Mouse (Mus musculus) lung, postnatal 25 days (tissue): ENCODE measurements around the gene Pepd.
"Not testable (repeated sequence)": the region's sequence is repeated elsewhere in the genome, so short reads cannot be mapped to it uniquely, and the experiment has no call there.

ENCODE experiments used
- DNase-seq: peaks from one replicate; pipeline ENCODE4 v3.0.0; 2022; ENCODE audit warnings: low spot score

The Pepd gene

DNA sequence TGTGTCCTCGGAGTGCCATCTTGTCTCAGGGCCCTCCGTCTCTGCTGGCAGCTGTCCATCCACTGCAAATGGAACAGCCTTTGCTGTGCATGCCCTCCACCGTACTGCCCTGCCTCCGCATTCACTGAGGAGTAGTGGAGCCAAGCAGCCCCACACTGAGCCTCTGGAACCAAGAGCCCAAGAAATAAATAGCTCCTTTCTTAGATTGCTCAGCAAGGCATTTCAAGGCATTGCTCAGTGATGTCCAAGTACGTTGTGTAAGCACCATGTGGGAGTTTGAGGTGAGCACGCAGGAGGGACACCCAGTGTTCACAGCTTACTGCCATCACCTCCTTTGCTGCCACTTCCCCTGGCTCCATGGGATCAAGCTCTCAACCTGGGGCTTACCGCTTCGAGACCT lies 20.5 kb downstream of the Pepd start:
- no peak for DNase-seq

DNA sequence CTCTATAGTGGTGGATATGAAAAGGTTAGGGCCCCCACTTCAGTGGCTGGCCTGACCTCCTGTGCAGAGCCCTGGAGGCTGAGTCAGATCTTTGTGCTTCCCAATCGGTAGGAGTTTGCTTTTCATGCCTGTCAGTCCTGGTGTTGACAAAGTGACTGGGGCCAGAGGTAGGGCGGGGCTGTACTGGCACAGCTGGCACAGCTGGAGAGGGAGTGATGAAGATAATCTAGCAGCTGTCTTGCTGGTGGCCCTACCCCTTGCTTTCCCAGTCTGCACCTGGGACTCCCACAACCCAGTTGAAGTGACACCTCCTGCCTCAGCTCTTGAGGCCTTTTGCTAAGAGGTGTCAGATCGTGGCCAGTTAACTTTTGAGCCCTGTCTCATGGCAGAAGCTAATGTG lies 21.0 kb downstream of the Pepd start:
- no peak for DNase-seq

DNA sequence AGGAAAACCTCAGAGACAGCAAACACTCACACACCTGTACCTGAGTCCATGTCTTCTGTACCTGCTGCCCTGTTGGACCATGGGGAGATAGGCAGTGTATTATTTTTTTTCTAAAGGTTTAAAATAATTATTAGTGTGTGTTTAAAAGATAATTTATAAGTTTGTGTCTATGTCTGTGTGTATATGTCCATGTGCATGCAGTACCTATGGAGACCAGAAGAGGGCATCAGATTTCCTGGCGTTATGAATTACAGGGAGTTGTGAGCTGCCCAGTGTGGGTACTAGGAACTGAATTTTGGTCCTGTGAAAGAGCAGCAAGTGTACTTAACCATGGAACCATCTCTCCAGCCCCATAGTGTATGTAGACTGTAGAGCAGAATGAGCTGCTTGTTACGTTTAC lies 24.2 kb downstream of the Pepd start:
- DNase-seq: no peak

DNA sequence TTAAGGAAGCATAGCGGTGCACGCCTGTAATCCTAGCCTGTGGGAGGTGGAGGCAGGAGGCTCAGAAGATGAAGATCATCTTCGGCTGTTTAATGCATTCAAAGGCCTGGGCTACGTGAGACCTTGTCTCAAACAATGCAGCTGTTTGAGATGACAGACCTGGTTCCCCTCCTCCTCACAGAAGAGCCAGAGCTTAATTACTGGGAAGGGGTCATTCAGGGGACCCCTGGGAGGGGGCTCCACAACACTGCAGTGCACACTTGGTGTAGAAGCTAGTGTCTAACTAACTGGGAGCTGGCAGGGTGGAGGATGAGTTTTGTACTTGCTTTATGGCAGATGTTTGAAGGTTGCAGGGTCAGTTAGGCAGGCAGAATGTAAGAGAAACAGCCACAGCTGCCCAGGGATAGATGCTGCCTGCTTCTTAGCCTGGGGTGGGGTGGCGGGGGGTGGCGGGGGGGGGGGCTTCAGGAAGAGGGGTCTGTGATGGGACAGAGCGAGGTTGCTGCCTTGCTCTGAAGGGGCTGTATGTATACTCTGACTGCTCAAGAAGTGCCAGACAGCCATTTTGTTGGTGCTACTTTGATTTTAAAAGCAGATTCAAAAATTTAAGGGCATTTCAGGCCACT lies 26.6 kb downstream of the Pepd start:
- DNase-seq: no peak

DNA sequence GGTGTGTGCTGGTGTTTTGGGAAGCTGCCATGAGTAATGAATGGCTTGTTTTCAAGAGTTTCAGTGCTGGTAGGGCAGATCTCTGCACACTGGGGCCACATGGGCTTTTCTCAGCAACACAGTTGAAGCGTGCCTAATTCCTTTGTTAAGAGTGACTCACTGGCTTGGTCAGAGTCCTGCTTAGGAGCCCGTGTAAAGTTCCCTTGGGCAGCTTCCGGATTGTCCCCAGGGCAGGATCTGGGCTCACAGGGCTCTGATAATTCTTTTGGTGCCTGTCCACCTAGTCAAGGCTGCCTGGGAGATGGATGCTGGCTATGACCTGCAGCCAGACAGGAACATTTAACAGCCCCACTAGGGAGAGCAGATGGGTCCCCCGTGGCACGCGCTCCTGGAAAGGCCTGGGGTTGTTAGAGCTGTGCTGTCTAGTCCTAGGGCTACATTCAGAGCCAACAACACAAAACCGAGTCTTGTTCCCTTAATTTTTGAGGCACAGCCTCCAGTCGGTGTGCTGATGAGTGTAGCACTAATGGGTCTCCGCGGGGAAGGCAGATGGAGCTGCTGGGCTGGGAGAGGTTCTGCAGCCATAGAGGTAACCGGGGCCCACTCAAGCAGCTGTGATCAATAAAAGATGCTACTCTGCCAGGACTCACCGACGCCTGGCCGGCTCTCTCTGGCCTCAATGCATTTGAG lies 27.2 kb downstream of the Pepd start:
- peak; percentile 18 for DNase-seq

DNA sequence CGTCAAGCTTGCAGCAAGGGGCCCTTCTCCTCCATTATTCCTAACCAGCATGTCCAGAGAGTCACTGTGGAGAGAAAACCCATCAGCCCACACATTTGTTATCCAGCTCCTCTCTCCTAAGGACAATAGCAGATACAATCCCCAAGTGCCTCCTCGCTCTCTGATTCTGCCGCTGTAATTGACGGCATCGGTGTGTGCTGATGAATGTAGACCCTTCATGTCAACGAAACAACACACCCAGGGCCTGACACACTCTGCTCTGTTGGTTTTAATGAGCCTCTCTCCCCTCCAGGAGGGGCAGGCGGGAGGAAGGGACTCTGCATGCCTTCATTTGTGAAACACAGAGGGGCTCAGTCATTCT lies 27.8 kb downstream of the Pepd start:
- DNase-seq: no peak

DNA sequence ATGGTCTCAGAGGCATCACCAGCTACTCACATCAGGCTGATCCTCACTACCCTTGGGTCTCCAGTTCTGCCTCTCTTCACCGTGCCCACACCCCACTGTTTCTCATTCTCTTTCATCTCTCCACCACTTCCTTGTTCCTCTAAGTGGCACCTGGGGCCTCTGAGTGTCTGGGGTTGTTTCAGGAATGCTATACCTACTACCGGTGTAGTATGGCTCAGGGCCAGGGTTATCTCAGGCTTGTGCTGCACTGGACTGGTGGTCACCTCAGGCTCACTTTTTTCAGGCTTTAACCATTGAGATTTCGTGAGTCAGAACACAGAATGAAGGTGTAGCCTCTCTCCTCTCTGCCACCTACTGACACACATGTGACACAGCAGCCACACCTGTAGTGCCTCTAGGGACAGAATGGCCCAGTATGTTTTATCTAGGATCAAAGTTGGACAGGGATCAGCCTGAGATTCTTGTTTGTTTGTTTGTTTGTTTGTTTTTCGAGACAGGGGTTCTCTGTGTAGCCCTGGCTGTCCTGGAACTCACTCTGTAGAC lies 31.5 kb downstream of the Pepd start:
- DNase-seq: no peak

DNA sequence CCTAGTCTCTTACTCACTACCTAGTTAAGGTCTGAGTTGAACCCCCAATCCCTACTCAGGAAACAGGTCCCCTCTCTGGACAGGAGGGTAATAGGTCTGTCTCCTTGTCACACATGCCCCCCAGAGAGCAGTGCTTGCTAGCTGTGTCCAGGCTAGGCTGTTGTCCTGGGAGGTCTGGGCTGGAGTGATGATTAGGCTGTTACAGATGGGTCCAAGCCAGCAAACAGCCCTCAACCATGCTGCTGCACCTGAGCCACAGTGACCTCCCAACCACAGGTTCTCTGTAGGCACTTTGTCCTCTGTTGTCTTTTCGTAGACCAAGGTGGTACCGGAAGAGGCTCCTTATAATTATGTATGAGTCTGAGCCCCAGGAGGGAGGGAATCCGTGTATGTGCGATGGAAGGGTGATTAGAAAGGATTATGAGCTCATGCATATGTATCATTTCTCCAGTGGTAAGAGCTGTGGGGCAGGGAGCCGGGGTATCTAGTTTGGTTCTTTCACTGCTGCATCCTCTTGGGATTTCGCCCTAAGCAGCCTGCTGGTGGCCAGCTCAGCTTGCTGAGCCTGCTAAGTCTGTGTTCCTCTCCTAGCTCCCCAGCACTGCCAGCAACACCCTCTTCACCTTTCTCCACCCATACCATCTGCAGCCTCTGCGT lies 34.2 kb downstream of the Pepd start:
- DNase-seq: no peak

DNA sequence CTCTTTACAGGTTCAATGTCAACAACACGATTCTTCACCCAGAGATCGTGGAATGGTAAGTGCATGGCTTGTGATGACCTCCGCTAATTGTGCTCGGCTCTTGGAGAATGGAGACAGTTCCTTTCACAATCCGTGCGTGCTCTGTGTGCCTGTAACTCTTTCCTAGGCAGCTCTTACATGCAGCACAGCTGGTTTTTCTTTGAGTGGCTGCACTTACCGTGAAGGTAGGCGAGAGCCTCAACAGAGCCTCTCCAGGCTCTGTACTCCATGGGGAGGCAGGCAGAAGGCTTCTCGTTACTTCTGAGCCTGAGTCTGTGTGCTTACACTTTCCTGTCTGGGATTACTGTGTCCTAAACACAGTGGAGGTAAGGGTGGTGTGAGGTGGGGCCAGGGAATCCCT lies 42.4 kb downstream of the Pepd start:
- no peak for DNase-seq

DNA sequence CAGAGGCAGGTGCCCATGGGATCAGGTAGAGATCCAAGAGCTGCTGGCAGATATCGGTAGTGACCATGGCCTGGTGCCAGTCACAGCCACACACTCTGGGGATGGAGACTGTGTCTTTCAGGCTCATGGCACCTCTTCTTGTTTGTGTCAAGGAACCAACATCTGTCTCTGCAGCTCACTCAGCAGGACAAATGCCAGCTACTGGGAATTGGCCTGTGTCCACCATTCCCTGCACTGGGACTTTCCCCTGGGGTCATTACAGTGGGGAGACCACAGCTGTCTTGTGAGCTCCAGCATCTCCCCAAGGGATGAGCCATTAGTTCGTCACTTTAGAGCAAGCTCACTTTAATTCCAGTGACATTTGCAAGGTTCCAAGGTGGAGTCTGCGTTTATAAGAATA lies 43.1 kb downstream of the Pepd start:
- no peak for DNase-seq

DNA sequence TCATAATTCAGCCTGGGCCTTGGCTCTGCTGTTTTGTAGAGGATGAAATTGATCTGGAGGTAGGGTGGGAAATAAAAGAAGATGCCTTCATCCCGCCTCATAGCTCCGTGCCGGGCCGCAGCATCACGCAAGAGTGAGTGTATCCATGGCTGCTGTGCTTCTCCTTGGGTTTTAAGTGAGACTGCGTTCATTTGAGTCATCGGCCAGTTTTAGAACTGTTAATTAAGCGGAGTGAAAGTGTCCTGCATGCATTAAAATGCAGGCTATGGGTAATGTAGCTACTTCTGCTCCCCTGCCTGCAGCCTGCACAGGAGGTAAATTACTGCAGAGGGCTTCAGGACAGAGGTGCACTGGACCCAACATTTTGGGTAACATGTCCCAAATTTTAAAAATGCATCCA lies 45.0 kb downstream of the Pepd start:
- DNase-seq: no peak

DNA sequence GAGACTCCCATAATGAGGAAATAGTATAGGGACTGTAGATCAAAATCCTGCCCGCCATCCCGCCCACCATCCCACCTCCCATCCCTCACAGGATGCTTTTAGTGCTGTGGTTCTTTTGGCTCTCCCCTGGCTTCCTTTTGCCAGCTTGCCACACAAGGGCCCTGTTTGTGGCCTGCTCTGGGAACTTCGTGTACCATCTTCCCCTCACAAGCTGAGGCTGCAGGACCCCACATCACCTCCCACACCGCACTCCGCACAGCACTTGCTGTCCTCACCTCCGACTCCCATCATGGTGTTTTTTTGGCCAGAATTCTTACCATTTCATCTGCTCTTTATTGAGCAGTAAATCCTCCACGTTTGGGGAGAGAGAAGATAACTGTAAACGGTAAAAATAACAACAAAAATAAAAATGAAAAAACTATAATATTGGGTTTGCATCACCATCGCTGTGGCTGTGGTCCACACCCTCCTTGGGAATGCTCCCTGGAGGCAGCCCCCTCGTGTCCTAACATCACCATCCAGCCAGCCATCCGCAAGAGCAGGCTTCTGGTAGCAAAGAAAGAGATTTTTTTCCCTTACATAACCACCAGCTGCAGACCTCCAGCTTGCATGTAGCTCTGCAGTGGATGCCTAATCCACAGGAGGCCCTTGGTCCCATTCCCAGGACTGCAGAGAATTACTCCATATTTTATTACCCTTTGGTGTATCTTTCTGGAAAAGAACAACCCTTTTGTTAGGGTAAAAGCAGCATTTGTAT lies 51.9 kb downstream of the Pepd start:
- DNase-seq: no peak

DNA sequence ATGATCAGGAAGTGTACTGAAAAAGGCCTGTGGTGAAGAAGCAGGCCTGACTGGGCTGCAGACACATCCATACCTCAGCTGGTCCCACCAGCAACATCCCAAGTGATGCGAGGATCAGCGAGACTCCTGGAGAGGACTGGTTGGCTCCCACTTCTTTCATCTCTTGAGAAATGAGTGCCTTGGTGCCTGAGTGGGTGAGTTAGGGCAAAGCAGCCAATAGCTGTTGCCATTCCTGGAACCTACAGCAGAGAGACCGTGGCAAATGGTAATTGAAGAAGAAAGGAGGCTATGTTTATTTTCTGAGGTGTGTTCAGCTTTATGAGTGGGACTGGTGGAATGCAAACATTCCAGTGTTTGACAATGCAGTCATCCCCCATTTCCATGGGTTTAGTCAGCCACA lies 55.2 kb downstream of the Pepd start:
- DNase-seq: no peak

DNA sequence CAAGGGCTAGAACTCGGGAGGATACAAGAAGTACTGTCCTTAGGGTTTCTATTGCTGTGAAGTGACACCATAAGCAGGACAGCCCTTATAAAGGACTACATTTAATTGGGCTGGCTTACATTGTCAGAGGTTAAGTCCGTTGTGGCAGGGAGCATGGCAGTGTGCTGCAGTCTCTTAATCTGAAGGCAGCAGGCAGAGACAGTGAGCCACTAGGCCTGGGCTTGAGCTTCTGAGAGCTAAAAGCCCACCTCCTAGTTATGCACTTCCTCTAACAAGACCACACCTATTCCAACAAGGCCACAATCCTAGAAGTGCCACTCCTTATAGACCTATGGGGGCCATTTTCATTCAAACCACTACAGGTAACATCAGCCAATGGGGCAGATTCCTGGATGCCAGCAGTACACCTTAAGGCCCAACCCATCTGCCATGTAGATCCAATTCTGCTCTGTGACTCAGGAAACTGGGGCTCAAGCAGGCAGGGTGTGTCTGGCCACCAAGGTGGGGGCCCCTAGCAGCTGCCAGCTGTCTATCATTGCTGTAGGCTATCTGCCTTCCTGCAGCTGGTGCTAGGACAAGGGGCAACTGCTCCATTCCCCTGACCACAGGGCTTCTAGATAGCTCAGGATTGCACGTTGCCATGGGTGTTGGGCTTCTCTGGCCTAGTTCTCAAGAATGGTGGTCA lies 56.7 kb downstream of the Pepd start:
- no peak for DNase-seq

DNA sequence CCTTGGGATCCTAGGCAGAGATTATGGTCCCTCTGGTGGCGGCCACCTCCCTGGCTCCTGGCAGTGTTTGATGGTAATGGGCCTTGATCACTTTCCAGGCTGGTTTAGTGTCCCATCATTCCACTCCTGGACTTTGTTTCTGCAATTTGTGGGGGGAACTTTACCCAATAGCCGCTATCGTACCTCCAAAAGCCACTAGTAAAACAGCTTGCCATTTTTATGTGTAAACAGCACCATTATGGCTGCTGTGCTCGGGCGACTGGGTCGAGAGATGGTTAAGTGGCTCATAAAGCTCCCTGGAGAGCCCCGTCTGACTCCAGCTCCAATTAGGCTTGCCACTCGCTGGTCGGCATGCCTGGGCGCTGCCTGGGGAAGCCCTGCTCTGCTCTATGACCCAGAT lies 59.6 kb downstream of the Pepd start:
- no peak for DNase-seq

DNA sequence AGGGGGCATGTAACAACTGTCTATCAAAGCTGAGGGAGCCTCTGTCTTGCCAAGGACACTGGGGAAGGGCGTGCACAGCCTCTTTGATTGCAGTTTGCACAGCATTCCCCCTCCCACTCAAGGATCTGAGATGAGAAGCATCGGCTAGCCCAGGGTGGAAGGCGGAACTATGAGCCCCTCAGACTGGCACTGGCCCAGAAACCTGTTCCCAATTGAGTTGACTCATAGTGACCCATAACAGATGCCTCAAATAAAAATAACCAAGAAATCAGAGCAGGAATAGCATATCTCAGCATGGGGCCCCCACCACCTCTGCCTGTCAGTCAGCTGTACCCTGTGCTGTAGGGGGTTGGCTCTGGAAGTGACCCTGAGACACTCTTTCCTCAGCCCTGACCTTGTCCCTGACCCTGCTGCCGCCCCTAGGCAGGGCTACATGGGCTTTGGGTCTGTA lies 60.8 kb downstream of the Pepd start:
- no peak for DNase-seq

DNA sequence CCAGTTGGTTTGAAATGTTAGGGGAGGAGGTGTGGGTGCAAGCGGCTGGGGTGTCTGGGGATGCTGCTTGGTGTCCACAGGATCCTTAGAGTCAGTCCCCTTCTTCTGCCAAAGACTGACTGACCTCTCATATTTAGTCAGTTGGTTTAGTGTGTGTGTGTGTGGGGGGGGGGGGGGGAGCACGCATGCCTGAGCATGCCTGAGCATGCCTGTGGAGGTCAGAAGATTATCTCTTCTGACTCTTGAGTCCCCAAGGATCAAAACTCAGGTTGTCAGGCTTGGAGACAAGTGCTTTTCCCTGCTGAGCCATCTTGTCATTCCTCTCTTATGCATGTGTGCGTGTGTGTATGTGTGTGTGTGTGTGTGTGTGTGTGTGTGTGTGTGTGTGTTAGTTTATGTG lies 61.7 kb downstream of the Pepd start:
- DNase-seq: no peak

DNA sequence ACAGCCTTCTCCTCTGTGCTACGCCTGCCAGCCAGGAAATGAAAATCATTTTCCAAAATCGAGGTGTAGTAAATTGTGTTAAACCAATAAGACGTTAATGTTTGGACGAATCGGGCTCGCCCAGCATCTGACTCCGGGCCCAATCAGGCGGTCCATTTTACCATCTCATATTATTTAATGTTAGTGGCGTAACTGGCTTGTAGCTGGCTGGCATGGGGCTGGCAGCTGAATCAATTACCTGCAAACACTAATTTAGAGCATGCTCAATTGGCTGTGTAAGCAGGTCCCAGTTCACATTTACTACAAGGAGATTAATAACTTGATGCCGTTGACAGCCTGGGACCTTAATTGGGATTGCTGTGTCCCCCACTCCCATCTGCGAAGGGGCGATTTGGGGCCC lies 63.7 kb downstream of the Pepd start:
- no peak for DNase-seq

DNA sequence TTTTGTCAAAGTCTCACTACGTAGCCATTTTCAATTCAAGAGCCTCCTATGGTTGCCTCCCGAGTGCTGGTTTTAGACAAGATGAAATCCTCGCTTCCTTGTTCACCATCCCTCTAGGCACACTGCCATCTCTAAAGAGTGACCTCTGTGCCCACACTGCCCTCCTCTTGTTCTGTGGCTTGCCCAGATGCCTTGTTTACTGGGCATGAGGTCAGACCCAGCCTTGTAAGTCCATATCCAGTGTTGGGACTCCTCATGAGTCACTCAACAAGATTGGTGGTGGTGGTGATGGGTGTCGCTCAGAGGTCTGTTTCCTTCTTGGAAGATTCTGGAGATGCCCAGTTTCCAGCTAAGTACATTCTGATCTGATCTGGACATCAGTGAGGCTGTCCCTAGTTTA lies 65.2 kb downstream of the Pepd start:
- DNase-seq: no peak

DNA sequence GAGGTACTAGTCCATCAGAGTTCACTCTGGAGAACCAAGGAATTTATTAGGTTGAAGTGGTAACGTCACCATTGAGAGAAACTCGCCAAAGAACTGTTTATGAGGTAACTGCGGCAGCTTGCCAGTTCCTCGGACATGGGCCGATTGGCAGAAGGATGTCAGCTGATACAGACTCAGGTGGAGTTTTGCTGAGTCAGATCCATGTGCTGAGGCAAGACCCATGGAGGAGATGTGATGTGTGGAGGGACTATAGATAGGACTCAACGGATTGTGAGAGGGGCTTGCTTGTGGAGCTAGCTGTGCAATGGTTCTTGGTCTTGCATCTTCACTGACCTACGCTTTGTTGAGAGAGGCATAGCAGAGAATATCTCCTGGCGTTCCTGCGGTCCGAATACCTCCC lies 69.6 kb downstream of the Pepd start:
- DNase-seq: no peak

DNA sequence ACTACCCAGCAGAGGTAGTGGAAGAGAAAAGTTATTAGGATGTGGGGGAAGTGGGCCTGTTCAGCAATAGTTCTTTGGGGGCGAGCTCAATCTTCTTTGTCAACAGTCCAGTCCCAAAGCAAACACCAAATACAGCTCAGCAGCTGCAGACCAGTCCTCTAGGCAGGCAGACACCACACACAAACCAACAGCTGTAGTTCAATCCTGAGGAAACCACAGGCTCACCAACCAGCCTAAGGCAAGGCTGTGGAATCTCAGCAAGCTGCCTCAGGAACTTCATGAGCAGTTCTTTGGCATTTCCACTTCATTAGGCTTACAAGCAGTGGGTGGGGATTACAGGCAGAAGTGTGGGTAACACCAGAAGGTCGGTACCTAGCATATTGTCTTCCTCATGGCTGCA lies 70.2 kb downstream of the Pepd start:
- not testable (repeated sequence) for DNase-seq
